Mouse (Mus musculus): Measurements from ENCODE around the gene Osbpl10. TPM values are rescaled to one million over a fixed set of nuclear protein-coding genes. Genes with fewer than 3 reads are reported as not detected.

Osbpl10 gene
- total and polyA plus RNA-seq, 3 experiments: 0.19 TPM; not detected in 2

GRCm38 (mm10) chr9:115273095-115273649 is 294.8 kb downstream of the Osbpl10 start:
- Histone ChIP-seq H3K27ac (ENCODE audit: insufficient read depth, low read depth) (no peak overlapping the region), H3K27me3 (replicated peaks) (no peaks in the 10 kb centered on the region), H3K79me2 (replicated peaks; ENCODE audit: control insufficient read depth, extremely low read depth, insufficient read depth, poor library complexity, severe bottlenecking) (peaks cover 2% of the 10 kb centered on the region; the same call in 1 of the 2 replicates), H3K9me3 (replicated peaks; ENCODE audit: low read length) (no peaks in the 10 kb centered on the region), H3K4me3 (replicated peaks in 1 of 3; ENCODE audit: low read depth in 2 of 3, low read length in 2 of 3, poor library complexity in 1 of 3) (no peak overlapping the region), H3K4me2 (ENCODE audit: insufficient read depth, low read depth, poor library complexity, severe bottlenecking) (no peak overlapping the region), H3K4me1 (ENCODE audit: control insufficient read depth in 1 of 2, insufficient read depth in 2 of 2) (peaks cover 0 to 3% of the 10 kb centered on the region in 2 experiments; a peak in 1 of 4 replicates), H3K9ac (ENCODE audit: insufficient read depth, low read depth) (no peak overlapping the region), H3K36me3 (replicated peaks in 1 of 2; ENCODE audit: control insufficient read depth in 1 of 2, insufficient read depth in 1 of 2, low read length in 1 of 2) (peaks cover 27 to 66% of the 10 kb centered on the region in 2 experiments)
- in situ Hi-C loops (cut with MboI; ENCODE audit: low pct_ligation_motif_present, low pct_unique_long_range_greater_than_20kb, low sequenced_read_pairs): no loop called here
- no peak for DNase-seq (ENCODE audit: extremely low read depth)
- TF ChIP-seq BHLHE40 (IDR thresholded peaks at IDR 0.05; ENCODE audit: low read depth, low read length): no peak
- no peak for TF ChIP-seq USF2 (conservative IDR thresholded peaks at IDR 0.05; ENCODE audit: low read depth, low read length)
- no peak for TF ChIP-seq RAD21 (IDR thresholded peaks at IDR 0.05; ENCODE audit: low read depth, low read length)
- TF ChIP-seq ZMIZ1 (IDR thresholded peaks at IDR 0.05; ENCODE audit: low read depth, low read length): no peak
- no peak for TF ChIP-seq UBTF (IDR thresholded peaks at IDR 0.05; ENCODE audit: low read depth, low read length)
- TF ChIP-seq HCFC1 (IDR thresholded peaks at IDR 0.05; ENCODE audit: low read depth, low read length): no peak
- no peak for TF ChIP-seq PAX5 (IDR thresholded peaks at IDR 0.05; ENCODE audit: low read length)
- dilution Hi-C loops (cut with MboI; ENCODE audit: extremely low pct_ligation_motif_present, extremely low pct_unique_long_range_greater_than_20kb, low sequenced_read_pairs): no loop called here

- Histone ChIP-seq H3K36me3 (replicated peaks in 1 of 2; ENCODE audit: control insufficient read depth in 1 of 2, insufficient read depth in 1 of 2, low read length in 1 of 2) (peaks cover 28 to 74% of the 10 kb centered on the region in 2 experiments), H3K4me3 (replicated peaks in 1 of 3; ENCODE audit: low read depth in 2 of 3, low read length in 2 of 3, poor library complexity in 1 of 3) (no peak overlapping the region), H3K9me3 (replicated peaks; ENCODE audit: low read length) (no peaks in the 10 kb centered on the region), H3K27ac (ENCODE audit: insufficient read depth, low read depth) (no peak overlapping the region), H3K4me2 (ENCODE audit: insufficient read depth, low read depth, poor library complexity, severe bottlenecking) (no peak overlapping the region), H3K4me1 (ENCODE audit: control insufficient read depth in 1 of 2, insufficient read depth in 2 of 2) (peaks cover 0 to 3% of the 10 kb centered on the region in 2 experiments; a peak in 1 of 4 replicates), H3K27me3 (replicated peaks) (no peaks in the 10 kb centered on the region), H3K9ac (ENCODE audit: insufficient read depth, low read depth) (no peak overlapping the region), H3K79me2 (replicated peaks; ENCODE audit: control insufficient read depth, extremely low read depth, insufficient read depth, poor library complexity, severe bottlenecking) (peaks cover 5% of the 10 kb centered on the region)
- dilution Hi-C loops (cut with MboI; ENCODE audit: extremely low pct_ligation_motif_present, extremely low pct_unique_long_range_greater_than_20kb, low sequenced_read_pairs) (no loop called here), in situ Hi-C loops (cut with MboI; ENCODE audit: low pct_ligation_motif_present, low pct_unique_long_range_greater_than_20kb, low sequenced_read_pairs) (no loop called here)
- TF ChIP-seq ELF1 (IDR thresholded peaks at IDR 0.05; ENCODE audit: low read depth, low read length): no peak
- no peak for TF ChIP-seq CTCF (conservative IDR thresholded peaks at IDR 0.05 in 1 of 2, IDR thresholded peaks at IDR 0.05 in 1 of 2; ENCODE audit: low read depth in 2 of 2, low read length in 2 of 2)
- no peak for TF ChIP-seq SIN3A (IDR thresholded peaks at IDR 0.05; ENCODE audit: low read length)
- TF ChIP-seq ZNF384 (IDR thresholded peaks at IDR 0.05; ENCODE audit: low read depth, low read length): no peak
- no peak for TF ChIP-seq RCOR1 (conservative IDR thresholded peaks at IDR 0.05; ENCODE audit: low read depth, low read length)
- no peak for TF ChIP-seq IRF4 (IDR thresholded peaks at IDR 0.05; ENCODE audit: low read depth, low read length)
- TF ChIP-seq NELFE (IDR thresholded peaks at IDR 0.05; ENCODE audit: low read depth, low read length): no peak
- no peak for TF ChIP-seq POLR2A (IDR thresholded peaks at IDR 0.05; ENCODE audit: low read depth, low read length)
- TF ChIP-seq MAFK (IDR thresholded peaks at IDR 0.05; ENCODE audit: insufficient replicate concordance, low read length): no peak
- DNase-seq (ENCODE audit: extremely low read depth): no peak
Measured at GRCm38 (mm10) chr9:115274806-115275205, 296.4 kb downstream of the Osbpl10 start.

All from CH12.LX (cell line).